Mouse (Mus musculus): Measurements from ENCODE around the gene Arfgap1.

The Arfgap1 gene

DNA sequence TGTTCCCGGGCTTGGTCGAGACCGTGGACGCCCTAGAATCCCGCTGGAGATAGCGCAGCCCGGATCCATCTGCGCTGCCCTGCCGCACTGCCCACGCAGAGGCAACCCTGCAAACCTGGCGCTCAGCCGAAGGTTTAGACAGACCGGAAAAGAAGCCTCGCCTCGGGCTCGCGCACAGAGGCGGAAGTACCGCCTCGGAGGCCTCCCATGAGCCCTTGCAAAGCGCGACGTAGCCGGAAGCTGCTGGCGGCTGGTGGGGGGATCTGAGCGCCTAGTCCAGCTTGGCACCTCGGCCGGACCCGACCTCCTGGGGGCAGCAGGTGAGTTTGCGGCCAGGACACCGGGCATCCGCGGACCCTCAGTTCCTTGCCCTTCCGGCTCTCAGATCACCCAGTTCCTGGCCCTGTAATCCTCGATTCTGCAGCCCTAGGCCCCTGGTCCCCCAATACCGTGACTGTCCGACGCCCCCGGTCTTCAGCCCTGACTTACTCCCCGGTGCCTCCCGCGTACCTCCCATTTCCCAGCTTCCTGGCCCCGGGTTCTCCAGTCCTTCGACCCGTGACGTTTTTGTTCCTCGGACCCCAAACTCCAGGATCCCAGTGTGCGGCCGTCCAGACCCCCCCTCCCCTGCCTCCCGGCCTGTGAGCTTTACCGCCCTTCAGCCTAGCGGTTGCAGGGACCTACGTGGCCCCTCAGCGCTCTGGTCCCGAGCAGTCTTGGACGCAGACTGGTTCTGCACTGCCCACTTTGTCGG, at the start of gene Arfgap1:
Gene Arfgap1 (plus strand): TSS at position 216 of the 754 bp plus-strand sequence.
- DNase-seq (ENCODE audit: low read depth, low spot score), result no peak

GRCm38 (mm10) chr2:180919913-180920809, 46.9 kb upstream of the Arfgap1 start:
- DNase-seq (ENCODE audit: low read depth, low spot score), result no peak

- DNase-seq (ENCODE audit: low read depth, low spot score), result peak; percentile 84
These were observed 46.1 kb upstream of the Arfgap1 start, which contains the start of gene Ythdf1 for GRCm38 (mm10) chr2:180920810-180921400. TSS of gene Ythdf1 (minus strand) at chr2:180920949.

GRCm38 (mm10) chr2:180922739-180923138, 44.3 kb upstream of the Arfgap1 start:
- DNase-seq (ENCODE audit: low read depth, low spot score), result no peak

DNA sequence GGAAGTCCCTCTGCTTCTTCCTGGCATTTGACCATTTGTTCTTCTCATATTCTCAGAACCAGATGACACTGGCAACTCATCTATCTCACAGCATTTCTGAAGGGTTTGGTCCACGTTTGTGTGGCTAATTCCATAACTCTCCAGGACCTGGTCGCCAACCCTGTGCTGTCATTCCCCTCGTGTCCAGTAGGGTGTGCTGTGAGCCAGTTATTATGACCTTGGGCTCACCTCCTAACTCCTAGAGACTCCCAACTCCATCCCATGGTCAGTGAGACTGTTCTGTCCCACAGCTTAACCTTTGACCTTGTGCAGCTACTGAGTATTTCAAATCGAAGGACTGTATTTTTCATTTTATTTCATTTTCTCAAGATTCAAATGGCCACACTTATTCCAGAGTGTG, 41.8 kb upstream of the Arfgap1 start:
- DNase-seq (ENCODE audit: low read depth, low spot score), result no peak

GRCm38 (mm10) chr2:180928723-180929122, 38.3 kb upstream of the Arfgap1 start, which contains the start of gene Birc7:
TSS of gene Birc7 (plus strand) at chr2:180929023.
- DNase-seq (ENCODE audit: low read depth, low spot score), result no peak

DNA sequence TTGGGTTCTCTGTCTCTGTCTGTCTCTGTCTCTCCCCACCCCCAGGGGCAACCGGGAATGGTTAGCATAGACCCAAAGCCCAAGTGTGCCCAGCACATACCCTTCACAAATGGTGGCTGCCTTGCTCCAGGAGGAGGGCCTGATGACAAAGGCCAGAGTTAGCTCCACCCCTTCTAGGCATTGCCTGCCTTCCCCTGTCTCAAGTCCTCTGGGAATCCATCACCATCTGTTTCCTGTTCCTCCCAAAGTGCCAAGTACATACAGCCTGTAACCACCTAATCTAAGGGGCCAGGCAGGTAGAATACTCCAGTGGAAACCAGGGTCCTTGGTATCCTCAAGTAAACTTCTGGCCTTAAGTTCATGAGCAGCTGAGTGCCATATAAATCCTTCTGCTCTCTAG, 34.6 kb upstream of the Arfgap1 start:
- DNase-seq (ENCODE audit: low read depth, low spot score), result no peak

GRCm38 (mm10) chr2:180940187-180940586, 26.8 kb upstream of the Arfgap1 start:
- no peak for DNase-seq (ENCODE audit: low read depth, low spot score)

DNA sequence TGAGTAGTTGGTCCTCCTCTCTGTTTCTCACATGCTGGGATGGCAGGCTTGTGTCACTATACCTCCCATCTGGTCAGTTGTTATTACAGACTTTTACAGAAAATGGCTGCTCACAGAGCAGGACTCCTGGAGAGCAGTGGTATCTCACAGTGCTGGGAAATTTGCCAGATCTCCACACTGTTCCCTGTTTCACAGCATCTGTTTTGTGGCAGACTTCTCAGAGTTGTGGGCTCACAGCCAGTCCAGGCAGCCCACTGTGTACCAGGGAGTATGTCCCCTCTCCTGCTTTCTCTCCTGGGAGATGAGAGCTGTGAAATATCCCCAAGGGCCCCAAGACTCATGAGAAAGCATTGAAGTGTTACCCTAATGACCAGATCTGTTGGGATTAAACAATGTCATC, 25.2 kb upstream of the Arfgap1 start:
- DNase-seq (ENCODE audit: low read depth, low spot score), result no peak

GRCm38 (mm10) chr2:180949947-180950346, 17.1 kb upstream of the Arfgap1 start:
- no peak for DNase-seq (ENCODE audit: low read depth, low spot score)

DNA sequence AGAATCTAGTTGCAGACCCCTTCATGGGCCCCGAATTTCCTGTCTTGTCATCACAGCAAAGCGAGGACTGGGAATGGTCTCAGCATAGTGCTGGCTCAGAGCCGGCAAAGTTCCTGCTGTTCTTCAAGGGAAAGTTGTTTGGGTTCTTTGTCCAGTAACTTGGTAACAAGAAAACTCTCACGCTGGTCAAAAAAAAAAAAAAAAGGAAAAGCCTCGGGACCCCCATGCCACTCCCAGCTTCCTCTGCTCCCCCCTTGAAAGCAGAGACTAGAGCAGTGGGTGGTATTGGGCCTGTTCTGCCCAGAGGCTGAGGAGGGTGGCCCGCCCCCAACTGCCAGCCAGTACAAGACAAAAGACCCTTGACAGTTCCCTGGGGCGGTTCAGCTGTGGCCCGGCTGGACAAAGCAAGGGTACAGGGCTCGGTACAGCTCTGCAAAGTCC, 14.3 kb upstream of the Arfgap1 start:
- DNase-seq (ENCODE audit: low read depth, low spot score), result no peak

GRCm38 (mm10) chr2:180953638-180954037, 13.4 kb upstream of the Arfgap1 start:
- DNase-seq (ENCODE audit: low read depth, low spot score), result no peak

GRCm38 (mm10) chr2:180954061-180955047, 12.7 kb upstream of the Arfgap1 start, which contains the start of gene Nkain4:
TSS of gene Nkain4 (minus strand) at chr2:180954699.
- peak; percentile 65 for DNase-seq (ENCODE audit: low read depth, low spot score)

- DNase-seq (ENCODE audit: low read depth, low spot score), result no peak
These were observed 7.4 kb upstream of the Arfgap1 start for GRCm38 (mm10) chr2:180959605-180960004.

- DNase-seq (ENCODE audit: low read depth, low spot score), result no peak
These were observed 6.8 kb upstream of the Arfgap1 start for GRCm38 (mm10) chr2:180960187-180960586.

- no peak for DNase-seq (ENCODE audit: low read depth, low spot score)
These were observed 4.3 kb upstream of the Arfgap1 start for GRCm38 (mm10) chr2:180962616-180963308.

DNA sequence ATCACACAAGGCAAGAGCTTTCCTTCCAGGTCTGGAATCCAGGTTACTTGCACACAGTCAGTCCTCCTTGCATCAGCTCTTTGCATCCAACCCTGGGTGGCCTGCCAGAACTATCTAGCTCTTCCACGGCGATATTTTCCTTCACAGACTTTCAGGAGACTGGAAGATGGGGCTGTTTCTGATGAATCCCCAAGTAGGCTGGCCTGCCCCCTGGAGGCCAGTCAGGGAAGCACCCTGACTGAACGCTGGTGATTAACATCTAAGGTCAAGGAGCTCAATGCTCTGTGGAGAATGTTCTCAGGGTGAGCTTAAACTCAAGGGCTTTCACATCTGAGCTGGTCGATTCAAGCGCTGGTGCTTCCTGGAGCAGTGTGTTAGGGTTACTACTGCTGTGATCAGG, 3.1 kb upstream of the Arfgap1 start:
- DNase-seq (ENCODE audit: low read depth, low spot score), result no peak

GRCm38 (mm10) chr2:180966092-180966882, 738 bp upstream of the Arfgap1 start:
- DNase-seq (ENCODE audit: low read depth, low spot score), result no peak

DNA sequence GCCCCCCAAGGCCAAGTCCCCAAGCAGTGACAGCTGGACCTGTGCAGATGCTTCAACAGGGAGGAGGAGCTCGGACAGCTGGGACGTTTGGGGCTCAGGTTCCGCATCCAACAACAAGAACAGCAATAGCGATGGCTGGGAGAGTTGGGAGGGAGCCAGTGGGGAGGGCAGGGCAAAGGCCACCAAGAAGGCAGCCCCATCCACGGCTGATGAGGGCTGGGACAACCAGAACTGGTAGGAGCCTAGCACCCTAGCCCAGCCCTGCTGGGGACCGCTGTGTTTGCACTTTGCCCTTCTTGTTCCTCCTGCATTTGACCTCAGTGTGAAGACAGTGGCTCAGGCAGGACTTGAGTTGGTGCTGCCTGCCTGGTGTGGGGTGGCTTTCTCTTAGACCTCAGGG, 14.1 kb downstream of the Arfgap1 start:
- DNase-seq (ENCODE audit: low read depth, low spot score), result no peak

Data from WW6 (cell line).